Mouse (Mus musculus): Measurements from ENCODE around the gene Tmie.

GRCm38 (mm10) chr9:110840905-110841304 is 39.0 kb downstream of the Tmie start:
- TF ChIP-seq POLR2A (IDR thresholded peaks at IDR 0.05; ENCODE audit: borderline replicate concordance, extremely low read depth, insufficient read depth, insufficient read length, poor library complexity, severe bottlenecking) (no peak), CTCF (IDR thresholded peaks at IDR 0.05; ENCODE audit: borderline replicate concordance, extremely low read depth, insufficient read depth, insufficient read length) (no peak)
